Mouse (Mus musculus) macrophage (primary cell): Measurements from ENCODE around the gene Amd1. TPM values are rescaled to one million over a fixed set of nuclear protein-coding genes. Genes with fewer than 3 reads are reported as not detected.
A peak's percentile ranks its signal among the peaks of the same experiment; 100 is the strongest.

ENCODE experiments used
- H3K27ac ChIP-seq: fragments of 350-480 bp; formaldehyde crosslinking; 2 replicates; pipeline ENCODE4 v1.9.0; 2021
- H3K36me3 ChIP-seq: fragments of 350-480 bp; formaldehyde crosslinking; 2 replicates; pipeline ENCODE4 v1.9.0; 2021; ENCODE audit errors: inconsistent target
- H3K4me3 ChIP-seq: fragments of 350-480 bp; formaldehyde crosslinking; 2 replicates; pipeline ENCODE4 v1.9.0; 2021; ENCODE audit errors: inconsistent target
- H3K79me2 ChIP-seq: fragments of 350-480 bp; formaldehyde crosslinking; 2 replicates; pipeline ENCODE4 v1.9.0; 2021; ENCODE audit errors: inconsistent target
- WGBS: methylation state at CpG from one replicate; pipeline ENCODE4 v1.1.7; 2026; ENCODE audit warnings: inconsistent platforms; ENCODE audit not compliant: missing documents; 5-methylcytosine and 5-hydroxymethylcytosine counted together
- polyA plus RNA-seq: library from polyadenylated mRNA; stranded (reverse); fragments of 250-400 nt; gene quantifications from 3 replicates; pipeline ENCODE4 v1.2.4, GENCODE M21; 2018; ENCODE audit warnings: inconsistent platforms
- total RNA-seq, 78 experiments: library from RNA; depleted of rRNA; stranded (reverse); fragments of 250-400 nt; gene quantifications; 1 replicate in 9 of 78; 2 replicates in 24 of 78; 3 replicates in 43 of 78; 4 replicates in 2 of 78; pipeline ENCODE4 v1.2.4; 2018; ENCODE audit warnings: inconsistent platforms in 56 of 78

Gene Amd1
- 10 to 100 TPM in 21 of 26 experiments, 1 to 10 TPM in 5; 7.0 to 52.8 (median 22.2) TPM for total RNA-seq (2018; cell fraction: chromatin; rRNA removed)
- total RNA-seq (2018; cell fraction: cytosol; rRNA removed) = 10 to 100 TPM; 27.3 to 55.4 (median 42.0) TPM
- 10 to 100 TPM; 14.4 to 59.7 (median 29.2) TPM for total RNA-seq (2018; cell fraction: nucleus; rRNA removed)
- polyA plus RNA-seq = 35.2 to 73.4 TPM (median 38.5 TPM) in 3 replicates

GRCm38 (mm10) chr10:40302140-40302985 is at the start of gene Amd1:
TSS of gene Amd1 (minus strand) at chr10:40302186.
- no peaks in the 10 kb centered on the region for H3K36me3 ChIP-seq
- peak within 1 kb of the TSS; percentile 69 for H3K27ac ChIP-seq
- H3K79me2 ChIP-seq = peaks cover 37% of the 10 kb centered on the region
- WGBS = under 1% methylated on average over 55 of the region's 55 CpGs
- peak within 1 kb of the TSS; percentile 86 for H3K4me3 ChIP-seq

GRCm38 (mm10) chr10:40351156-40351555 is 49.2 kb upstream of the Amd1 start:
- peaks cover 64% of the 10 kb centered on the region for H3K79me2 ChIP-seq
- WGBS = 76% methylated on average over 4 of the region's 4 CpGs
- H3K4me3 ChIP-seq = no peak overlapping the region
- no peaks in the 10 kb centered on the region for H3K36me3 ChIP-seq
- H3K27ac ChIP-seq = no peak overlapping the region

- Histone ChIP-seq H3K27ac (no peak overlapping the region), H3K4me3 (peak overlapping the region; percentile 54), H3K36me3 (no peaks in the 10 kb centered on the region), H3K79me2 (peaks cover 57% of the 10 kb centered on the region)
- WGBS = 47% methylated on average over 12 of the region's 12 CpGs
These were observed 48.4 kb upstream of the Amd1 start for GRCm38 (mm10) chr10:40350245-40350932.

GRCm38 (mm10) chr10:40349631-40350177 is 47.7 kb upstream of the Amd1 start:
- under 1% methylated on average over 60 of the region's 62 CpGs for WGBS
- H3K79me2 ChIP-seq = peaks cover 50% of the 10 kb centered on the region
- no peaks in the 10 kb centered on the region for H3K36me3 ChIP-seq

GRCm38 (mm10) chr10:40348566-40349536 is 46.9 kb upstream of the Amd1 start:
- Histone ChIP-seq H3K4me3 (peak overlapping the region; percentile 56), H3K79me2 (peaks cover 41% of the 10 kb centered on the region), H3K36me3 (no peaks in the 10 kb centered on the region), H3K27ac (peak overlapping the region; percentile 85)
- WGBS = under 1% methylated on average over 62 of the region's 76 CpGs

More at GRCm38 (mm10) chr10:40349631-40350177, 47.7 kb upstream of the Amd1 start:
- Histone ChIP-seq H3K4me3 (peak overlapping the region; percentile 54), H3K27ac (0 out of 2 replicates have a peak overlapping the region, but pooled peaks have one; percentile 34)

GRCm38 (mm10) chr10:40347461-40347954 is 45.5 kb upstream of the Amd1 start:
- Histone ChIP-seq H3K36me3 (no peaks in the 10 kb centered on the region), H3K79me2 (peaks cover 28% of the 10 kb centered on the region), H3K4me3 (peak overlapping the region; percentile 56; the same call in 1 of the 2 replicates), H3K27ac (peak overlapping the region; percentile 85)
- 40% methylated on average over 9 of the region's 9 CpGs for WGBS

- Histone ChIP-seq H3K4me3 (no peak overlapping the region), H3K36me3 (no peaks in the 10 kb centered on the region), H3K79me2 (peaks cover 22% of the 10 kb centered on the region), H3K27ac (no peak overlapping the region)
- 80% methylated on average over 2 of the region's 3 CpGs for WGBS
These were observed 44.9 kb upstream of the Amd1 start for GRCm38 (mm10) chr10:40346776-40347403.

- WGBS = 89% methylated on average over 4 of the region's 4 CpGs
- no peaks in the 10 kb centered on the region for H3K36me3 ChIP-seq
- no peaks in the 10 kb centered on the region for H3K79me2 ChIP-seq
These were observed 40.0 kb upstream of the Amd1 start for GRCm38 (mm10) chr10:40342036-40342435.

GRCm38 (mm10) chr10:40339351-40339964 is 37.5 kb upstream of the Amd1 start, which contains the start of gene Cdk19:
TSS of gene Cdk19 (plus strand) at chr10:40339564.
- Histone ChIP-seq H3K27ac (no peak within 1 kb of the TSS), H3K36me3 (no peaks in the 10 kb centered on the region), H3K79me2 (no peaks in the 10 kb centered on the region), H3K4me3 (no peak within 1 kb of the TSS)
- WGBS = 88% methylated on average over 13 of the region's 13 CpGs

More at GRCm38 (mm10) chr10:40342036-40342435, 40.0 kb upstream of the Amd1 start:
- no peak overlapping the region for H3K27ac ChIP-seq
- no peak overlapping the region for H3K4me3 ChIP-seq

GRCm38 (mm10) chr10:40332864-40333263 is 30.9 kb upstream of the Amd1 start:
- H3K4me3 ChIP-seq = no peak overlapping the region
- no peaks in the 10 kb centered on the region for H3K36me3 ChIP-seq
- H3K27ac ChIP-seq = no peak overlapping the region
- 96% methylated on average over 6 of the region's 6 CpGs for WGBS
- no peaks in the 10 kb centered on the region for H3K79me2 ChIP-seq

GRCm38 (mm10) chr10:40330262-40330661 is 28.3 kb upstream of the Amd1 start:
- WGBS = 85% methylated on average over 1 of the region's 1 CpGs
- Histone ChIP-seq H3K27ac (no peak overlapping the region), H3K79me2 (no peaks in the 10 kb centered on the region), H3K4me3 (no peak overlapping the region), H3K36me3 (no peaks in the 10 kb centered on the region)

- H3K79me2 ChIP-seq = no peaks in the 10 kb centered on the region
- WGBS = 86% methylated on average over 9 of the region's 9 CpGs
- H3K27ac ChIP-seq = no peak overlapping the region
- no peaks in the 10 kb centered on the region for H3K36me3 ChIP-seq
- H3K4me3 ChIP-seq = no peak overlapping the region
These were observed 26.1 kb upstream of the Amd1 start for GRCm38 (mm10) chr10:40328004-40328551.
